Mouse (Mus musculus) urinary bladder, postnatal 4 days (tissue): ENCODE results near the gene Scp2.
"Not testable (repeated sequence)": the region's sequence is repeated elsewhere in the genome, so short reads cannot be mapped to it uniquely, and the experiment has no call there.

Experiments
- DNase-seq, 2 experiments: peaks; one replicate each; pipeline ENCODE4 v3.0.0; 2021 to 2022; ENCODE audit warnings: low spot score in 2 of 2

Scp2 gene

DNA sequence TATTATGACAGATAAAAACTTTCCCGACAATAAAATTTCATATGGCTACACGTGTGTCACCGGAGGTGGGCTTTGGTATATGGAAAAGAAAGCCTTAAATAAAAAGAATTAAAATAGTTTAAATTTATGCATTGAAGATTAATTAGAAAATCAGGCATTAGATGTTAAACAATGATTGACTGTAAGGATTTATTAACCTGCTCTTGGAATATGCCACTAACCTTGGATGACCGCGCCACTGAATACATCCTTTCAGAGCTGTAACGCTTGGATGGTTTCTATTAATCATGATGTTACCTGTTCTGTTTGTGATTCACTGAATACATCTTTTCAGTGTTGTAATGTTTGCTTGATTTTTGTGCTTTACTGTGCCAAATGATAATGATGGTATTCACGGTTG is 35.1 kb downstream of the Scp2 start:
- DNase-seq = no peak

DNA sequence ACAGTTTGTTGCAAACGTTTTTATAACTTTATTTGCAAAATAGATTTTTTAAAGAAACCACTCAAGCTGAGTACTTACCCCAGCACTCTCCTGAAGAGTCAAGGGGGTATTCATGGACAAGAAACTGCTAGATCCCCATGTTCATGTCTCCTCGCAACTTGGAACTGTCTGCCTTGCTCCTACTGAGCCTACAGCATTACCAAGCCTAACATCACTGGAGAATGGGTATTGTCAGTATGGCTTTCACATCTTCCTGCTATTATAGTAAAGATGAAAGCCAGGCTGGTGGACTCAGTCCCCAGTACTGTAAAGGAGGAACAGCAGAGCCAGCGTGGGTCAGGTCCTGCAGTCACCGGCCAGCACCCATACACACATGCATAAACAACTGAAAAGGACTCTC is 48.5 kb downstream of the Scp2 start, which contains the start of gene Podn:
Gene Podn, minus strand, starts transcription at position 101 of the 400 bp plus-strand sequence.
- no peak for DNase-seq

DNA sequence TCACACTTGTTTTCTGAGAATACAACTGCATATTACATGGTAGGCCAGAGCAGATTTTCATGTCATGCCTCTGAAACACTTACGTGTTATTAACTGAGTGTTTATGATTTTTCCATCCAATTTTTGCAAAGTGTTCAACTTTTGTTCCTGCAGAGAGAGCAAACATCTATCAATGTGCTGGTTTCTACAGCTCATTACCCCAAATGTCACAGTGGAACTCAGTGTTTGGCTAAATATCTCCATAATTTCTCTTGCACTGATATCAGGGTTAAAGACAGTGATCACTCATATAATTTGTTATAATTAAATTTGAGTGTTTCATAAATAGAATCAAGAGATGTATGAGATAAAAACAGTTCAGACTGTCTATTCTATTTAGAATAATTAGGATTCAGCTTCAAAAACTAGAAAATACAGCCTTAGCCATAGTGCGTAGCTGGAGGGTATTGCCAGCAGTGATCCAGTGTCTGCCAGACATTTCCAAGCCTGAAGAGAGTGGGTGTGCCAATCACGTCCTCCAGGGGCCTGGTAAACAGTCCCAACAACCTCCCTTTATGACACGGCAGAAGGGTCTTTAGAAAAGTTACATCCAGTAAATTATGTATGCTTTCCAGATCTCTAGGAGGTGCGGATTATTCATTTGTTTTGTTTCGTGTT is 51.9 kb downstream of the Scp2 start:
- no peak for DNase-seq

- no peak for DNase-seq
These were observed 60.8 kb downstream of the Scp2 start for GRCm38 (mm10) chr4:108083993-108084392.

- DNase-seq = no peak
These were observed 61.6 kb downstream of the Scp2 start for GRCm38 (mm10) chr4:108083032-108083735.

GRCm38 (mm10) chr4:108082401-108082806 is 62.4 kb downstream of the Scp2 start:
- DNase-seq = no peak

- no peak for DNase-seq
These were observed 63.9 kb downstream of the Scp2 start for GRCm38 (mm10) chr4:108080876-108081275.

- DNase-seq = no peak
These were observed 65.0 kb downstream of the Scp2 start for GRCm38 (mm10) chr4:108079762-108080161.

GRCm38 (mm10) chr4:108079191-108079590 is 65.6 kb downstream of the Scp2 start:
- DNase-seq = not testable (repeated sequence)

GRCm38 (mm10) chr4:108077224-108077955 is 67.4 kb downstream of the Scp2 start:
- DNase-seq = no peak

DNA sequence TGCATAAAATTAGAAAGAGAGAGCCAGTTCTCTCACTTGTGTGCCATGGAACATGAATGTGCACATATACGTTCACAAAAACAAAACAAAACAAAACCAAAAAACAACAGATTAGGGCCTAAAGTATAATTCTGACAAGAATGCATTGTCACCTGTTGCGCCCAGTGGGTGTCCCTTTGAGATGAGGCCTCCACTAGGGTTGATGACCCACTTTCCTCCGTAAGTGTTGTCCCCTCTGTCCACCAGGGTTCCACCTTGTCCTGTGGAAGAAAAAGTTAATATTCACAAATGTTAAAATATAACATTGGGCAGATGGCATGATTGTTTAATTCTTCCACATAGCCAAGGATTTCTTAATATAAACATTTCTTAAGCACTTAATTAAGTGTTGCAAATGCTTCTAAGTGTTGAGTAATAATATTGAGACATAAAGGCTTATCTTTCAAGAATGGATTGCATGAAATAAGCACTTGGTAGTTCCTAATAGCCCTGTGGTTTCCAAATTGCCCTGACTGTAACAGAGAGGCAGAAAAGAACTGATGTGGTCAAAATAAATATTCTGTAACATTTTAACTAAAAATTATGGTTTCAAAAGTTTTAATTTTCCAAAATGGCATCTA is 70.5 kb downstream of the Scp2 start:
- DNase-seq = no peak

GRCm38 (mm10) chr4:108072086-108072485 is 72.7 kb downstream of the Scp2 start:
- no peak for DNase-seq

DNA sequence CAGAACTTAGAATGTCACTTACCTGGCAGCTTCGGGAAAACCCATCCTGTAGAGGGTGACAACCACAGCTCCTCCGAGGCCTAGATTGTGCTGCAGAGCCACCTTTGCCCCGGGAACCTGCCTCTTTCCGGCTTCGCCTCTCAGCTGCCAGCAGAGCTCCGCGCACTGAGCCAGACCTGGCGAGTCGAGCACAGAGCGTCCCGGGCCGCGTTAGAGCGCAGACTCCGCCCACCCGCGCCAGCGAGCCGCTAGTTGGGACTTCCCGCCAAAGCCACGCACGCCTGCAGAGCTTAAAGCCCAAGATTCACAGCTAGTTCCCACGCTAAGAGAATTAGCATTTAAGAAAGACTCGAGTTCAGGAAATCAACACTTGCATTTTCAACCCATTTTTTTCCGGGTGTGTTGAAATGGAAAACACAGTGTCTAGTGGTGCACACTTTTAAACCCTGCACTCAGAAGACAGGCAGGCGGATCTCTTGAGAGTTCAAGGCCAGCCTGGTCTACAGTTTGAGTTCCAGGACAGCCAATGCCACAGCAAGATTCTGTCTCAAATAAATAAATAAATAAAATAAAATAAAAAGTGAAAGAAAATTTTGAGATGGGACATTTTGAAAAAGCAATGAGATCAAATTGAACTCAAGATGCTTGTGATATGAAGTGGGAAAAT is 73.4 kb downstream of the Scp2 start:
- DNase-seq = peak; percentile 92 to 94

DNA sequence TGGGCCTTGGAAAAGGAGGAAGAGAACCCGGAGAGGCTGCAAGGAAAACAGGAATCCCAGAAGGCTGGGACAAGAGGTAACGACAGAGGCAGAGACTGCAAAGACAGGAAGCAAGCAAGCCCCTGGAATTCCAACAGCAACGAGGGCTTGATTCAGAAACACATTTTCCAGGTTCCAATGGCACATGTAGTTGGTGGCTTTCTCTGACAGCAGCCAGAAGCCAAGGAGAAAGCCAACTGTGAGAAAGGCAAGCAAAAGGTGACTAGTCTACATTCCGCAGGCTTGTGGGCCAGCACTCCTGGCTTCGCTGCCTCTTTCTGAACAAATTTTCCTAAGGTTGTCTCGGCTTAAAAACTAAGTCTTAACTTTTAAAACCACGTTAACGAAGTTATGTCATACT is 74.1 kb downstream of the Scp2 start:
- DNase-seq = no peak

GRCm38 (mm10) chr4:108070286-108070685 is 74.5 kb downstream of the Scp2 start:
- DNase-seq = no peak

GRCm38 (mm10) chr4:108068081-108068480 is 76.7 kb downstream of the Scp2 start:
- DNase-seq = no peak

- no peak for DNase-seq
These were observed 77.5 kb downstream of the Scp2 start for GRCm38 (mm10) chr4:108067261-108067660.

DNA sequence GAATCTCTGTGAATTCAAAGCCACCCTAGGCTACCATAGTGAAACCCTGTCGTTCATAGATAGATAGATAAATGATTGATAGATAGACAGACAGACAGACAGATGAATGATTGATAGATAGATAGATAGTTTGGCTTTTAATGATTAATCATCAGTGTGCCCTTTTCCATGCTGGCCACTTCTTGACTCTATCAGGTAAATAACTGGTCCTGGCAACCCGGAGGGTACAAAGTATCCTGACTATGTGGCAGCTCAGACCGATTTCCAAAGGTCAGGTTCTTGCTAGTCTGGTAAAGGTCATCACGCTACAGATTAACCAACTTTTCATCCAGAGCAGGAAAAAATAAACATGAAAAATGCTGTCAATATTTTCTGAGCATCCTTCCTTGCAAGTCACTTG is 78.2 kb downstream of the Scp2 start:
- peak in 1 of 2 experiments; percentile 34 for DNase-seq

DNA sequence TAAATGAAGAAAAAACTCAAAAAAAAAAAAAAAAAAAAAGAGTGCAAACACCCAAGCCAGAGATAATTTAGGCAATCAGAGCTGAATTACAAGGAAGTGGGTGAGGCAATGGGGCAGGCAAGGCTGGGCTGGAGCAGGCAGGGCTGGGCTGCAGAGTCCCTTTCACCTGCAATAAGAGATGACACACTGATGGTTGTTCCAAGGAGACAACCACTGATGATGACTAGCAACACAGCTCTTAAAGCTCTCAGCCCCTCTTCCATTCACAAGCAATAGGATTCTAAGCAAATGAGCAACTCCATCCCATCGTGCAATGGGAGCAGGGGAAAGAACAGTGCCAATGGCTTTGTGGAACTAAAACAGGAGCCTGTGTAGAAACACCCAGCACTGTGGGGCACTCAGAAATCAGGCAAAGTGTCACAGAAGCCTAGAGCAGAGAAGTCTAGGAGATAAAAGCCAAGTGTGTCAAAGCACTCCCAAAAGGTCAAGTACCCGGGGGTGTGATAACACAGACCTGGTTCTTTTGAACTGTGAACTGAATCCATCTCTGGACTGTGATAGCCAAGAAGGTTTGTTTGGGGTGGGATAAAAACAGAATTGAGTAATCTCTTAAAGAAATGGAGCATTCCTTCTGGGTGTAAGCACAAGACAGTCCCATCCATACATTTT is 79.5 kb downstream of the Scp2 start:
- peak in 1 of 2 experiments; percentile 47 for DNase-seq

GRCm38 (mm10) chr4:108063616-108064015 is 81.2 kb downstream of the Scp2 start:
- DNase-seq = no peak

DNA sequence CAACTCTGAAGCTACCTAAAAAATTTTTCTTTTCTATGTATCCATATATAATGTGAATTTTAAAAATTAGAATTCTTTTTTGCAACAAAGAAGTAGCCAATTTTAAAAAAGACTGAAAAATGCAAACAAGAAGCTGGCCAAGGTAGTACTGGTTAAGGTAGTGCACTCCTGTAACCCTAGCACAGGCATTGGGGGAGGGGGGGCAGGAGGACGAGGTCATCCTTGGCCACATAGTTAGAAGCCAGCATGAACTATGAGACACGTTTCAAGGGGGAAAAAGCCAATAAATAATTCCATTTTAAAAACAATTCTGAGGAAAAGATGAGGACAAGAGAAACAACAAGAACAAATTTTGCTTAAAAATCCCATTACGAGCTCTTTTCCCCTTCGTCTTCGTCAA is 82.3 kb downstream of the Scp2 start:
- DNase-seq = no peak
